In genomic region chr8:80738046-80738387, GRCm38 (mm10) we compare ENCODE assay signal across 8 mouse cellular contexts. TPM values are rescaled to one million over a fixed set of nuclear protein-coding genes. Genes with fewer than 3 reads are reported as not detected.
DNase-seq lines count a peak whose midpoint lies in the region; ATAC-seq and TF ChIP-seq lines count a peak whose summit lies in the region.

No protein-coding gene starts in this region.

- peaks cover 33% of the 10 kb centered on the region for H3K36me3 ChIP-seq in limb, embryonic 10.5 days
- H3K36me3 ChIP-seq in neural tube, embryonic 14.5 days (ENCODE audit: control insufficient read depth, insufficient read depth, low read length) = peaks cover 21% of the 10 kb centered on the region

- H3K27ac ChIP-seq in layer of hippocampus, adult 2 months = peak overlapping the region; percentile 97
- H3K27ac ChIP-seq in limb, embryonic 10.5 days = peak overlapping the region; percentile 97
- H3K27ac ChIP-seq in neural tube, embryonic 14.5 days (ENCODE audit: low read depth, low read length) = peak overlapping the region; percentile 96

- no peaks in the 10 kb centered on the region for H3K9me3 ChIP-seq in limb, embryonic 10.5 days (replicated peaks)
- H3K9me3 ChIP-seq in neural tube, embryonic 14.5 days (ENCODE audit: control insufficient read depth, low read length) = no peaks in the 10 kb centered on the region; the same call in 1 of the 2 replicates

- no peaks in the 10 kb centered on the region for H3K27me3 ChIP-seq in limb, embryonic 10.5 days (ENCODE audit: low read depth, poor library complexity, severe bottlenecking)
- no peaks in the 10 kb centered on the region for H3K27me3 ChIP-seq in neural tube, embryonic 14.5 days (ENCODE audit: control insufficient read depth, insufficient read depth, low read length)

- ATAC-seq in neural tube, embryonic 14.5 days (ENCODE audit: low read depth) = no peak
- no peak for ATAC-seq in monocyte, adult 5-6 weeks (replicated peaks; ENCODE audit: insufficient number of reproducible peaks, low FRiP score, low TSS enrichment, poor library complexity, severe bottlenecking)

- H3K4me2 ChIP-seq in neural tube, embryonic 14.5 days (ENCODE audit: low read depth, low read length) = peak overlapping the region; percentile 91

- H3K4me3 ChIP-seq in layer of hippocampus, adult 2 months = peak overlapping the region; percentile 92
- peak overlapping the region; percentile 93 for H3K4me3 ChIP-seq in limb, embryonic 10.5 days
- H3K4me3 ChIP-seq in neural tube, embryonic 14.5 days (ENCODE audit: low read depth, low read length) = peak overlapping the region; percentile 88

- peak; percentile 10 to 17 for DNase-seq in layer of hippocampus, adult 2 months (ENCODE audit: low spot score in 2 of 2)
- DNase-seq in layer of hippocampus, adult 18-20 months (ENCODE audit: low spot score in 2 of 2) = no peak
- DNase-seq in adrenal gland, postnatal 36 days = peak; percentile 29 to 48
- peak; percentile 50 to 65 for DNase-seq in heart, adult 9 months (ENCODE audit: low spot score in 2 of 2)
- DNase-seq in limb, embryonic 10.5 days (ENCODE audit: low spot score) = no peak
- DNase-seq in right cerebral cortex, postnatal 14 days = no peak

- no peak for TF ChIP-seq CTCF in layer of hippocampus, adult 2 months (conservative IDR thresholded peaks at IDR 0.05)

- WGBS in limb, embryonic 10.5 days = under 1% methylated on average over 5 of the region's 5 CpGs
- 0% methylated on average over 5 of the region's 5 CpGs for whole genome bisulfite sequencing in neural tube, embryonic 14.5 days

- H3K4me1 ChIP-seq in limb, embryonic 10.5 days = peaks cover 8% of the 10 kb centered on the region
- H3K4me1 ChIP-seq in neural tube, embryonic 14.5 days (ENCODE audit: control insufficient read depth, insufficient read depth, low read length) = peaks cover 7% of the 10 kb centered on the region; the same call in 1 of the 2 replicates

- H3K9ac ChIP-seq in neural tube, embryonic 14.5 days (replicated peaks; ENCODE audit: low read depth, low read length) = peak overlapping the region; percentile 88

RNA-seq across cellular contexts. Expression of gene Smarca5, which starts 1.3 kb away (rescaled TPM):
- total RNA-seq in layer of hippocampus, adult 2 months (2021) = 10 to 100 TPM; 58.5 to 59.3 TPM
- total RNA-seq in layer of hippocampus, adult 18-20 months (2021) = 10 to 100 TPM; 58.0 to 60.4 TPM
- 10 to 100 TPM; 72.1 to 77.6 TPM for total RNA-seq in adrenal gland, postnatal 36 days (2021)
- polyA plus RNA-seq in limb, embryonic 10.5 days (2016; fragmentation: Nextera tagmentation; extraction: Ambion mirVana) = 98.8 and 110 TPM in 2 replicates
- polyA plus RNA-seq in neural tube, embryonic 14.5 days (2014; fragmentation: Nextera tagmentation; extraction: Ambion mirVana) = 49.2 and 60.9 TPM in 2 replicates
- total RNA-seq in monocyte, adult 5-6 weeks (2017) = 188 to 284 TPM (median 196 TPM) in 3 replicates

Comparison
In these comparisons a context has a peak if more than half of its experiments do, and no peak if none do; other contexts are left out.
1. DNase-seq: peak in layer of hippocampus, adult 2 months (2 of 2), adrenal gland, postnatal 36 days (2 of 2) and heart, adult 9 months (2 of 2); none in layer of hippocampus, adult 18-20 months (0 of 2), limb, embryonic 10.5 days (single experiment) and right cerebral cortex, postnatal 14 days (single experiment).
2. Peak in every context shown above with its lines, with median percentiles within 50 percentile points of each other: H3K27ac ChIP-seq and H3K4me3 ChIP-seq.